Mouse (Mus musculus): Measurements from ENCODE around the gene Rpl18.

DNA sequence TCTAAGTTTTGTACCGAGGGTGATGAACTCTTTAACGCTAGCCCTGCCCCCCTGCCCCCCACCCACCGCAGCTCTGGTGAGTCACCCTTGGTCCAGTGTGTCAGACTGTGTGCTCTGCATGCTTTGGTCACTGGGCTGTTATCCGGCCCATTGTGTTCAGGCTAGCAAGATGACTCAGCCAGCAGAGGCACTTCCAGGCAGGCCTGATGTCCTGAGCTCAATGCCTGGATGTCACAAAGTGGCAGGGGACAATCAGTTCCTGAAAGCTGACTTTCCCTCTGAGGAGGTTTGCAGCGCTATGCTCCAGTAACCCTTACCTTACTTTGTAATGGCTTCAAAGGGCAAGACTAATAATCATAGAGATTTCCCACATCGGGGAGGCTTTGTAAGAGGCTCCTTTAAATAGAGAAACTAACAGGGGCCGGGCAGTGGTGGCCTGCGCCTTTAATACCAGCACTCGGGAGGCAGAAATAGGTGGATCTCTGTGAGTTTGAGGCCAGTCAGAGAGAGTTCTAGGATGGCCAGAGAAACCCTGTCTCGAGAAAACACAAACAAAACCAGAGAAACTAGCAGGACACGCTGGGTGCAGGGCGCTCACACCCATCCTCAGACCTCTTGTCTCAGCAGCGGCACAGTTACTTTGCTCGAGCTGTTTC is 35.2 kb upstream of the Rpl18 start:
- no peak for TF ChIP-seq POLR2A (IDR thresholded peaks at IDR 0.05; ENCODE audit: borderline replicate concordance, extremely low read depth, low read depth, low read length)
- no peak for TF ChIP-seq CTCF (IDR thresholded peaks at IDR 0.05; ENCODE audit: insufficient read depth, low read length)

All from lung, adult 2 months (tissue).